ENCODE assay signal across 8 mouse cellular contexts in the genomic region with DNA sequence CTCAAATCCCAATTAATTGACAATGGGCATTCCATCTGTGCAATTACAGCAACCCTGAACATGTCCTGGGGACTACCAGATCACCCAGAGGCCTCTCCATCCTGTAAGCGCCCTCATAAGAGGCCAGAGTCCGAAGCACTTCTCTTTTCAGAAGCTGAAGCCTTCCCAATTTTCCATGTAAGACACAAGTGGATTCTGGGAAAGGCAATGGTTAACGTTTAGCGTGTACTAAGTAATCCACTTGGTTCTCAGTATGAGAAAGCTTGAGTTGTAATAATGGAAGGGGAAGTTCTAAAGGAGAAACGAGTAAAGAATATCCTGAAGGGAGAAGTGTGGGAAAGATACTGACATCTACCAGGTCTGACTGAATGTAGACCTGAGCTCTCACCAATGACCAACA. TPM values are rescaled to one million over a fixed set of nuclear protein-coding genes. Genes with fewer than 3 reads are reported as not detected.
DNase-seq lines count a peak whose midpoint lies in the region; ATAC-seq lines count a peak whose summit lies in the region.
"Had no signal": no experiment of that assay in that cellular context is flagged by ENCODE, and none has a peak within 500 bp of the region (broad histone marks: within the 10 kb centered on the region; RNA-seq: fewer than 3 reads in every experiment).

No protein-coding gene starts in this region.

- WGBS in hindbrain, embryonic 15.5 days = 57% methylated on average over 5 of the region's 5 CpGs
- WGBS in liver, embryonic 13.5 days (ENCODE audit: insufficient replicate concordance) = 48% methylated on average over 5 of the region's 5 CpGs

- peaks cover 17% of the 10 kb centered on the region for H3K4me1 ChIP-seq in hindbrain, embryonic 15.5 days (replicated peaks)
- no peaks in the 10 kb centered on the region for H3K4me1 ChIP-seq in liver, embryonic 13.5 days (replicated peaks)

- peak; percentile 16 for DNase-seq in retina, embryonic 14.5 days (ENCODE audit: low spot score)
- no peak for DNase-seq in retina, postnatal 1 day
- DNase-seq in liver, embryonic 13.5 days = no peak
- no peak for DNase-seq in MN1 (ENCODE audit: low spot score)
- no peak for DNase-seq in thymus, postnatal 36 days
- DNase-seq in spleen, postnatal 4 days (ENCODE audit: low spot score in 2 of 2) = no peak

- no peaks in the 10 kb centered on the region for H3K9me3 ChIP-seq in hindbrain, embryonic 15.5 days
- H3K9me3 ChIP-seq in liver, embryonic 13.5 days (replicated peaks) = no peaks in the 10 kb centered on the region

- H3K4me3 ChIP-seq in hindbrain, embryonic 15.5 days = peak overlapping the region; percentile 67
- peak overlapping the region; percentile 62 for H3K4me3 ChIP-seq in liver, embryonic 13.5 days (replicated peaks)

- no peak overlapping the region for H3K27ac ChIP-seq in hindbrain, embryonic 15.5 days (replicated peaks)
- H3K27ac ChIP-seq in liver, embryonic 13.5 days = no peak overlapping the region

- H3K36me3 ChIP-seq in hindbrain, embryonic 15.5 days = no peaks in the 10 kb centered on the region
- no peaks in the 10 kb centered on the region for H3K36me3 ChIP-seq in liver, embryonic 13.5 days

- H3K4me2 ChIP-seq in hindbrain, embryonic 15.5 days = peak overlapping the region; percentile 86
- peak overlapping the region; percentile 56 for H3K4me2 ChIP-seq in liver, embryonic 13.5 days

- no peak for ATAC-seq in hindbrain, embryonic 15.5 days (ENCODE audit: low FRiP score, low read depth)
- ATAC-seq in liver, embryonic 13.5 days (ENCODE audit: low read depth) = no peak
- ATAC-seq: activated CD4-positive, CD25-positive, alpha-beta regulatory T cell, adult 4 months had no signal

- H3K27me3 ChIP-seq in hindbrain, embryonic 15.5 days = no peaks in the 10 kb centered on the region
- H3K27me3 ChIP-seq in liver, embryonic 13.5 days = peaks cover 14% of the 10 kb centered on the region

- H3K9ac ChIP-seq in hindbrain, embryonic 15.5 days = no peak overlapping the region
- no peak overlapping the region for H3K9ac ChIP-seq in liver, embryonic 13.5 days

RNA-seq across cellular contexts. Expression of a gene that starts 1.4 kb away (rescaled TPM):
- polyA plus RNA-seq in hindbrain, embryonic 15.5 days (2015; fragmentation: Nextera tagmentation; extraction: Ambion mirVana) = 18.1 and 21.1 TPM in 2 replicates
- polyA plus RNA-seq in liver, embryonic 13.5 days (2015; fragmentation: Nextera tagmentation; extraction: Ambion mirVana) = 8.1 and 9.2 TPM in 2 replicates
- polyA plus RNA-seq: activated CD4-positive, CD25-positive, alpha-beta regulatory T cell, adult 4 months had no signal
